Mouse (Mus musculus) neural tube, embryonic 14.5 days (tissue): ENCODE data around the gene 2010111I01Rik. TPM values are rescaled to one million over a fixed set of nuclear protein-coding genes. Genes with fewer than 3 reads are reported as not detected.

Source experiments
- ATAC-seq: fragments of 200-750 bp; cut with Nextera tagmentation; 2 replicates; pipeline ENCODE4 v1.8.0; 2017; ENCODE audit warnings: low read depth, mild to moderate bottlenecking, moderate TSS enrichment, moderate library complexity
- H3K27ac ChIP-seq: fragments of 300-500 bp; sonication (generic); 2 replicates; pipeline ENCODE4 v1.5.1; 2014; ENCODE audit warnings: low read depth, mild to moderate bottlenecking, control low read depth, low read length, moderate library complexity, mixed read lengths
- H3K27me3 ChIP-seq: fragments of 300-500 bp; sonication (generic); 2 replicates; pipeline ENCODE4 v1.6.1; 2014; ENCODE audit warnings: low read length; ENCODE audit not compliant: control insufficient read depth, insufficient read depth
- H3K36me3 ChIP-seq: fragments of 300-500 bp; sonication (generic); 2 replicates; pipeline ENCODE4 v1.6.1; 2014; ENCODE audit warnings: low read length, mixed read lengths; ENCODE audit not compliant: control insufficient read depth, insufficient read depth
- H3K4me1 ChIP-seq: fragments of 300-500 bp; sonication (generic); 2 replicates; pipeline ENCODE4 v1.6.1; 2014; ENCODE audit warnings: low read length; ENCODE audit not compliant: control insufficient read depth, insufficient read depth
- H3K4me2 ChIP-seq: fragments of 300-500 bp; sonication (generic); 2 replicates; pipeline ENCODE4 v1.6.1; 2014; ENCODE audit warnings: mild to moderate bottlenecking, low read depth, low read length, control low read depth
- H3K4me3 ChIP-seq: fragments of 300-500 bp; sonication (generic); 2 replicates; pipeline ENCODE4 v1.5.1; 2014; ENCODE audit warnings: low read depth, low read length, control low read depth, mixed read lengths
- H3K9ac ChIP-seq: fragments of 300-500 bp; sonication (generic); replicated peaks from 2 replicates; pipeline ENCODE4 v1.6.1; 2014; ENCODE audit warnings: low read depth, mild to moderate bottlenecking, control low read depth, low read length, mixed read lengths
- H3K9me3 ChIP-seq: fragments of 300-500 bp; sonication (generic); 2 replicates; pipeline ENCODE4 v1.6.1; 2016; ENCODE audit warnings: low read length; ENCODE audit not compliant: control insufficient read depth
- WGBS: fragments of 180-500 bp; shearing (Covaris S2); extraction: QIAGEN DNeasy Blood & Tissue Kit; methylation state at CpG from one replicate; pipeline ENCODE4 v1.1.7; 2014; 5-methylcytosine and 5-hydroxymethylcytosine counted together
- microRNA counts: library from miRNA; unstranded; fragments of <30 nt; microRNA quantifications from one replicate; lab custom pipeline; 2016
- microRNA-seq: library from miRNA; unstranded; fragments of <30 nt; microRNA quantifications from one replicate; pipeline ENCODE4, GENCODE M21; 2016
- polyA plus RNA-seq: library from polyadenylated mRNA; unstranded; fragments of >200 nt; fragmentation: Nextera tagmentation; extraction: Ambion mirVana; gene quantifications from 2 replicates; pipeline ENCODE4 v1.2.1, GENCODE M21; 2014

Gene 2010111I01Rik
- polyA plus RNA-seq, 1 experiment from 2014 or later, result 28.8 TPM

GRCm38 (mm10) chr13:63356558-63356957 lies 391.9 kb downstream of the 2010111I01Rik start:
- Histone ChIP-seq H3K27me3 (no peaks in the 10 kb centered on the region), H3K9ac (no peak overlapping the region), H3K27ac (no peak overlapping the region), H3K4me2 (no peak overlapping the region), H3K36me3 (no peaks in the 10 kb centered on the region), H3K4me3 (no peak overlapping the region), H3K4me1 (no peaks in the 10 kb centered on the region), H3K9me3 (no peaks in the 10 kb centered on the region)
- ATAC-seq, result peak; percentile 58; the same call in 1 of the 2 replicates
- 33% methylated on average over 3 of the region's 3 CpGs for WGBS

DNA sequence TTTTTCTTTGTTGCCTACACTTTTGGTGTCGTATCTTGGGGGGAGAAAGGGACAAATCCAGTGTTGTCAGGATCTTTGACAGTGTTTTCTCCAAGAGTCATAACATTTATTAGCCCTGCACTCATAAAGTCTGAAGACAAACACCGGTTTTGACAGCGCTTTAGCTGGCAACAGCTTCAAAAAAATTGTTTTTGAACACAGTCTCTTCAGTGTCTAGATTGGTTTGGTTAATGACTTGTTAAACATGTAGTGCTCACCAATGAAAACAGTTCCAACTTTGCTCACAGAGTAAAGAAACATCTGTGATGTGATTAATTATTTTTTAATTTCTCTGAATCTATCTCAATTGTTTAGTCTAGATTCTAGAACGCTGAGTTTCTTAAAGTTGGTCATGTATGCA lies 394.7 kb downstream of the 2010111I01Rik start:
- no peak for ATAC-seq
- H3K27ac ChIP-seq, result no peak overlapping the region
- H3K4me3 ChIP-seq, result no peak overlapping the region
- no peaks in the 10 kb centered on the region for H3K4me1 ChIP-seq
- H3K9ac ChIP-seq, result no peak overlapping the region
- H3K9me3 ChIP-seq, result no peaks in the 10 kb centered on the region
- H3K36me3 ChIP-seq, result no peaks in the 10 kb centered on the region
- no peaks in the 10 kb centered on the region for H3K27me3 ChIP-seq
- no peak overlapping the region for H3K4me2 ChIP-seq
- WGBS, result 86% methylated on average over 4 of the region's 4 CpGs

DNA sequence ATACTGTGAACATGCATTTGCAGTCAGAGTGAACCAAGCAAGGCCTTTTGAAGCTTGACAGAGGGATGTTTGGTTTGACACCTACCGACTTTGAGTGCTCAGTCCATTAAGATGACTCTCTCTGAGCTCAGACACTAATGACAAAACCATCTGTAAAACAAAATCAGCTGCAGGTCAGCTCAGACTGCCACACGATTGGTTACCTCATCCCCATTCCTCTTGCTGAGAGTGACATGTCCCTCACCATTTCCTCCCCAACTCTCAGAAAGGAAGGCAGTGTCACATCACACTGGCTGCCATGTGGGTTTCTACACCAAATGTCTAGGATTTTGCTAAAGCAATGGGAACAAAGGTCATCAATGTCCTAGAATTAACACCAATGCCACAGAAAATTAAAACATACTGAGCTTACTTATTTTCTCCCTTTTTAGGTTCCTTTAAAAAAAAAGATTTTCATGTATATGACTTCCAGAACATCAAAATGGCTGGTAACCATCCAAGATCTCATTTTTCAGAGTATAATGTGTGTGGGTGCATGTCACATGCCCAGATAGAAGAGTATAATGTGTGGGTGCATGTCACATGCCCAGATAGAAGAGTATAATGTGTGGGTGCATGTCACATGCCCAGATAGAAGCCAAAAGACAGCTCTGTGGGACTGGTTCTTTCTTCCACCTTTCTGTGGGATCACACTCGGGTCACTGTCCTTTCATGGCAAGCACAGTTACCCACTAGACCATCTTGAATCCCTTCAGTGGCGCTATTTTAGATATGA lies 395.6 kb downstream of the 2010111I01Rik start:
- H3K4me1 ChIP-seq, result no peaks in the 10 kb centered on the region
- H3K9me3 ChIP-seq, result no peaks in the 10 kb centered on the region
- H3K9ac ChIP-seq, result no peak overlapping the region
- no peak overlapping the region for H3K4me3 ChIP-seq
- no peak overlapping the region for H3K27ac ChIP-seq
- H3K36me3 ChIP-seq, result no peaks in the 10 kb centered on the region
- whole genome bisulfite sequencing, result 82% methylated on average over 4 of the region's 4 CpGs
- no peak for ATAC-seq
- H3K4me2 ChIP-seq, result no peak overlapping the region
- no peaks in the 10 kb centered on the region for H3K27me3 ChIP-seq

GRCm38 (mm10) chr13:63361755-63362154 lies 397.1 kb downstream of the 2010111I01Rik start:
- Histone ChIP-seq H3K4me1 (no peaks in the 10 kb centered on the region), H3K9ac (no peak overlapping the region), H3K4me3 (no peak overlapping the region), H3K4me2 (no peak overlapping the region), H3K36me3 (no peaks in the 10 kb centered on the region), H3K27me3 (no peaks in the 10 kb centered on the region), H3K27ac (no peak overlapping the region), H3K9me3 (no peaks in the 10 kb centered on the region)
- WGBS, result 86% methylated on average over 3 of the region's 3 CpGs
- no peak for ATAC-seq

- no peaks in the 10 kb centered on the region for H3K9me3 ChIP-seq
- no peak overlapping the region for H3K27ac ChIP-seq
- H3K4me2 ChIP-seq, result no peak overlapping the region
- H3K9ac ChIP-seq, result no peak overlapping the region
- no peaks in the 10 kb centered on the region for H3K36me3 ChIP-seq
- H3K4me1 ChIP-seq, result no peaks in the 10 kb centered on the region
- no peaks in the 10 kb centered on the region for H3K27me3 ChIP-seq
- ATAC-seq, result no peak
- WGBS, result 89% methylated on average over 7 of the region's 7 CpGs
- H3K4me3 ChIP-seq, result no peak overlapping the region
Measured at GRCm38 (mm10) chr13:63373460-63374166, 408.9 kb downstream of the 2010111I01Rik start.

MicroRNAs encoded within 50 kb of the gene (microRNA counts, 519-probe panel; counts per million panel counts)
- microRNA mmu-miR-23b (lab: Ali Mortazavi, UCI) (4,250 counts per million, percentile 51 among the panel's probes with 10 or more counts), microRNA mmu-miR-24 (lab: Ali Mortazavi, UCI) (3,872 counts per million, percentile 38 among the panel's probes with 10 or more counts), microRNA mmu-miR-27b (lab: Ali Mortazavi, UCI) (2,658 counts per million, percentile 14 among the panel's probes with 10 or more counts)

Small RNA genes lying within 50 kb of the gene (microRNA-seq; reads per million reads assigned to microRNA genes)
- gene Mir23b (7,993 reads per million, percentile 95 among the genes with 10 or more reads in this experiment), gene Mir24-1 (not detected), gene Mir27b (898 reads per million, percentile 76 among the genes with 10 or more reads in this experiment), gene Mir3074-1 (not detected)

Other genes with a start within 250 kb of the 2010111I01Rik start
- gene Platr25, start 204.2 kb upstream of the 2010111I01Rik start, polyA plus RNA-seq, result 43.7 and 44.9 TPM in 2 replicates
- 10.3 and 11.7 TPM in 2 replicates for gene Gm5141, start 179.1 kb upstream of the 2010111I01Rik start, polyA plus RNA-seq
- 0.19 and 0.55 TPM in 2 replicates for gene Fbp2, start 106.5 kb upstream of the 2010111I01Rik start, polyA plus RNA-seq
- 0.27 and 0.68 TPM in 2 replicates for gene Fbp1, start 76.6 kb upstream of the 2010111I01Rik start, polyA plus RNA-seq